Mouse (Mus musculus): ENCODE results near the gene Nck2. TPM values are rescaled to one million over a fixed set of nuclear protein-coding genes. Genes with fewer than 3 reads are reported as not detected.

The Nck2 gene
- total RNA-seq, 2 experiments from 2014 or later: 18.0 to 18.6 TPM

GRCm38 (mm10) chr1:43501143-43501919, 57.0 kb downstream of the Nck2 start:
- DNase-seq: no peak
- intact Hi-C loops (cut with DNase I): no loop called here
- TF ChIP-seq CTCF (IDR thresholded peaks at IDR 0.05): no peak

GRCm38 (mm10) chr1:43501920-43502791, 57.8 kb downstream of the Nck2 start:
- DNase-seq: no peak
- intact Hi-C loops (cut with DNase I): no loop called here
- no peak for TF ChIP-seq CTCF (IDR thresholded peaks at IDR 0.05)
- no peak overlapping the region for H3K27ac ChIP-seq
- H3K4me3 ChIP-seq: no peak overlapping the region

More at GRCm38 (mm10) chr1:43501143-43501919, 57.0 kb downstream of the Nck2 start:
- no peak overlapping the region for H3K4me3 ChIP-seq
- no peak overlapping the region for H3K27ac ChIP-seq

GRCm38 (mm10) chr1:43502792-43503146, 58.4 kb downstream of the Nck2 start:
- Histone ChIP-seq H3K4me3 (no peak overlapping the region), H3K27ac (no peak overlapping the region)
- no peak for TF ChIP-seq CTCF (IDR thresholded peaks at IDR 0.05)
- no peak for DNase-seq
- intact Hi-C loops (cut with DNase I): no loop called here

- Histone ChIP-seq H3K27ac (no peak overlapping the region), H3K4me3 (no peak overlapping the region)
- TF ChIP-seq CTCF (IDR thresholded peaks at IDR 0.05): no peak
- no peak for DNase-seq
- intact Hi-C loops (cut with DNase I): no loop called here
Measured at GRCm38 (mm10) chr1:43503261-43503660, 58.9 kb downstream of the Nck2 start.

- intact Hi-C loops (cut with DNase I): no loop called here
- Histone ChIP-seq H3K27ac (no peak overlapping the region), H3K4me3 (no peak overlapping the region)
- no peak for DNase-seq
- TF ChIP-seq CTCF (IDR thresholded peaks at IDR 0.05): no peak
Measured at GRCm38 (mm10) chr1:43503676-43504075, 59.3 kb downstream of the Nck2 start.

- Histone ChIP-seq H3K27ac (no peak overlapping the region), H3K4me3 (no peak overlapping the region)
- intact Hi-C loops (cut with DNase I): no loop called here
- no peak for TF ChIP-seq CTCF (IDR thresholded peaks at IDR 0.05)
- no peak for DNase-seq
Measured at GRCm38 (mm10) chr1:43504235-43504634, 59.9 kb downstream of the Nck2 start.

- no peak overlapping the region for H3K4me3 ChIP-seq
- TF ChIP-seq CTCF (IDR thresholded peaks at IDR 0.05): no peak
- no peak overlapping the region; the same call in 1 of the 2 replicates for H3K27ac ChIP-seq
- DNase-seq: no peak
- intact Hi-C loops (cut with DNase I): no loop called here
Measured at GRCm38 (mm10) chr1:43506638-43507037, 62.3 kb downstream of the Nck2 start.

GRCm38 (mm10) chr1:43507809-43508208, 63.4 kb downstream of the Nck2 start:
- no peak overlapping the region for H3K4me3 ChIP-seq
- no peak for TF ChIP-seq CTCF (IDR thresholded peaks at IDR 0.05)
- DNase-seq: no peak
- H3K27ac ChIP-seq: no peak overlapping the region
- intact Hi-C loops (cut with DNase I): no loop called here

- no peak overlapping the region for H3K27ac ChIP-seq
- no peak overlapping the region for H3K4me3 ChIP-seq
- DNase-seq: no peak
- TF ChIP-seq CTCF (IDR thresholded peaks at IDR 0.05): peak; percentile 11; the same call in 1 of the 2 replicates
- intact Hi-C loops (cut with DNase I): no loop called here
Measured at GRCm38 (mm10) chr1:43511256-43511655, 66.9 kb downstream of the Nck2 start.

- intact Hi-C loops (cut with DNase I): no loop called here
- no peak overlapping the region for H3K27ac ChIP-seq
- no peak for DNase-seq
- TF ChIP-seq CTCF (IDR thresholded peaks at IDR 0.05): no peak
- H3K4me3 ChIP-seq: no peak overlapping the region
Measured at GRCm38 (mm10) chr1:43511667-43512066, 67.3 kb downstream of the Nck2 start.

- Histone ChIP-seq H3K4me3 (no peak overlapping the region), H3K27ac (no peak overlapping the region)
- DNase-seq: no peak
- intact Hi-C loops (cut with DNase I): no loop called here
- no peak for TF ChIP-seq CTCF (IDR thresholded peaks at IDR 0.05)
Measured at GRCm38 (mm10) chr1:43517405-43517804, 73.0 kb downstream of the Nck2 start.

GRCm38 (mm10) chr1:43520216-43520988, 76.0 kb downstream of the Nck2 start:
- peak overlapping the region; percentile 8; the same call in 1 of the 2 replicates for H3K27ac ChIP-seq
- no peak for TF ChIP-seq CTCF (IDR thresholded peaks at IDR 0.05)
- intact Hi-C loops (cut with DNase I): no loop called here
- no peak for DNase-seq
- no peak overlapping the region for H3K4me3 ChIP-seq
